In the genomic region with DNA sequence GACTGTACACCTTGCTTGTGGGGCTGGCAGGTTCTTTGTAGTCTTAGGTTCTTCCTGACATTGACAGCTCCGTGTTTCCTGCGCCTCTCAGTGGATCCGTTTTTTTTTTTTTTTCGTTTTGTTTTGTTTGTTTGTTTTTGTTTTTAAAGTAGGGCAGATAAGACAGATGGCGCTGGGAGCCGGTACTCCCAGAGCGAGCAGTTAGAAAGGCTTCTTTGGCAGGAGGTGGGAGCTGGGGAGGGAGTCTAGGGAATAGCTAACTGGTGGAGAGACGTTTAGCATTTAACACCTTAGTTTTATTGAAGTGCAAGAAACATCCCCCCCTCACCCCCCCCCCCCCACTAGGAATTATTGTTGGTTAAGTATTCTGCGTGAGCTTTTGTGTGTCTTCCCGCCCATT, we compare ENCODE assay signal across 8 mouse cellular contexts. TPM values are rescaled to one million over a fixed set of nuclear protein-coding genes. Genes with fewer than 3 reads are reported as not detected.
A peak's percentile ranks its signal among the peaks of the same experiment; 100 is the strongest.
DNase-seq lines count a peak whose midpoint lies in the region; ATAC-seq and TF ChIP-seq lines count a peak whose summit lies in the region.

No protein-coding gene starts in this region.

- H3K9me3 ChIP-seq in kidney, embryonic 15.5 days (replicated peaks) = no peaks in the 10 kb centered on the region
- H3K9me3 ChIP-seq in forebrain, embryonic 16.5 days (ENCODE audit: control insufficient read depth, low read length) = no peaks in the 10 kb centered on the region
- H3K9me3 ChIP-seq in midbrain, embryonic 12.5 days = 0 out of 2 replicates have a peak, but pooled peaks cover 2% of the 10 kb centered on the region

- no peak for DNase-seq in kidney, postnatal 36 days
- no peak for DNase-seq in gastrocnemius, adult 8-10 months (ENCODE audit: low spot score in 2 of 2)
- no peak for DNase-seq in adrenal gland, postnatal 36 days

- H3K9ac ChIP-seq in kidney, embryonic 15.5 days = peak overlapping the region; percentile 68
- H3K9ac ChIP-seq in forebrain, embryonic 16.5 days (replicated peaks; ENCODE audit: low read depth, low read length) = peak overlapping the region; percentile 75
- H3K9ac ChIP-seq in midbrain, embryonic 12.5 days (replicated peaks) = peak overlapping the region; percentile 88

- TF ChIP-seq CTCF in bone marrow macrophage, adult 2 months (IDR thresholded peaks at IDR 0.05; ENCODE audit: low read depth, low read length) = no peak

- no peak for TF ChIP-seq POLR2A in bone marrow macrophage, adult 2 months (IDR thresholded peaks at IDR 0.05; ENCODE audit: borderline replicate concordance, low read depth, low read length)

- H3K4me2 ChIP-seq in kidney, embryonic 15.5 days = peak overlapping the region; percentile 72
- peak overlapping the region; percentile 59 for H3K4me2 ChIP-seq in forebrain, embryonic 16.5 days (ENCODE audit: low read length)
- peak overlapping the region; percentile 70 for H3K4me2 ChIP-seq in midbrain, embryonic 12.5 days (replicated peaks)

- no peaks in the 10 kb centered on the region for H3K36me3 ChIP-seq in kidney, embryonic 15.5 days
- no peaks in the 10 kb centered on the region for H3K36me3 ChIP-seq in forebrain, embryonic 16.5 days (ENCODE audit: control insufficient read depth, insufficient read depth)
- H3K36me3 ChIP-seq in midbrain, embryonic 12.5 days = no peaks in the 10 kb centered on the region

- WGBS in kidney, embryonic 15.5 days = under 1% methylated on average over 10 of the region's 10 CpGs
- WGBS in forebrain, embryonic 16.5 days = 0% methylated on average over 10 of the region's 10 CpGs
- under 1% methylated on average over 10 of the region's 10 CpGs for WGBS in midbrain, embryonic 12.5 days

- peaks cover 21% of the 10 kb centered on the region for H3K4me1 ChIP-seq in kidney, embryonic 15.5 days
- H3K4me1 ChIP-seq in bone marrow macrophage, adult 2 months (ENCODE audit: control insufficient read depth, insufficient read depth, low read length) = peaks cover 3% of the 10 kb centered on the region; the same call in 1 of the 2 replicates
- peaks cover 21% of the 10 kb centered on the region for H3K4me1 ChIP-seq in forebrain, embryonic 16.5 days (replicated peaks; ENCODE audit: control insufficient read depth, insufficient read depth, low read length)
- H3K4me1 ChIP-seq in midbrain, embryonic 12.5 days = peaks cover 21% of the 10 kb centered on the region

- peak overlapping the region; percentile 89 for H3K27ac ChIP-seq in kidney, embryonic 15.5 days
- no peak overlapping the region for H3K27ac ChIP-seq in bone marrow macrophage, adult 2 months (ENCODE audit: insufficient read depth, low read depth, low read length)
- peak overlapping the region; percentile 84 for H3K27ac ChIP-seq in forebrain, embryonic 16.5 days (ENCODE audit: low read length)
- peak overlapping the region; percentile 88 for H3K27ac ChIP-seq in midbrain, embryonic 12.5 days (replicated peaks)

- peak overlapping the region; percentile 71 for H3K4me3 ChIP-seq in kidney, embryonic 15.5 days (replicated peaks)
- peak overlapping the region; percentile 89 for H3K4me3 ChIP-seq in bone marrow macrophage, adult 2 months (ENCODE audit: insufficient read depth, low read length)
- peak overlapping the region; percentile 73 for H3K4me3 ChIP-seq in forebrain, embryonic 16.5 days (replicated peaks; ENCODE audit: low read length)
- peak overlapping the region; percentile 92 for H3K4me3 ChIP-seq in midbrain, embryonic 12.5 days

- ATAC-seq in kidney, embryonic 15.5 days (replicated peaks; ENCODE audit: low FRiP score) = no peak
- peak; percentile 21 for ATAC-seq in forebrain, embryonic 16.5 days
- no peak for ATAC-seq in midbrain, embryonic 12.5 days (ENCODE audit: low FRiP score, low read depth)
- no peak for ATAC-seq in activated CD4-positive, CD25-positive, alpha-beta regulatory T cell, adult 4 months

- H3K27me3 ChIP-seq in kidney, embryonic 15.5 days = no peaks in the 10 kb centered on the region
- H3K27me3 ChIP-seq in forebrain, embryonic 16.5 days (replicated peaks; ENCODE audit: control insufficient read depth, insufficient read depth, low read length) = no peaks in the 10 kb centered on the region
- peaks cover 5% of the 10 kb centered on the region; the same call in 1 of the 2 replicates for H3K27me3 ChIP-seq in midbrain, embryonic 12.5 days

RNA-seq across cellular contexts. Expression of gene Alms1, which starts 0.8 kb away (rescaled TPM):
- polyA plus RNA-seq in kidney, embryonic 15.5 days (2015; fragmentation: Nextera tagmentation; extraction: Ambion mirVana) = 5.3 and 6.1 TPM in 2 replicates
- polyA plus RNA-seq in bone marrow macrophage, adult 2 months (2012; ENCODE audit: insufficient read depth, insufficient read length, missing spikeins) = 2.8 and 2.9 TPM in 2 replicates
- 4.8 and 6.2 TPM in 2 replicates for polyA plus RNA-seq in forebrain, embryonic 16.5 days (2015; fragmentation: Nextera tagmentation; extraction: Ambion mirVana)
- polyA plus RNA-seq in midbrain, embryonic 12.5 days (2016; fragmentation: Nextera tagmentation; extraction: Ambion mirVana) = 10.3 and 11.4 TPM in 2 replicates
- total RNA-seq in gastrocnemius, adult 8-10 months (2022) = under 1 TPM; 0.53 to 0.80 (median 0.66) TPM
- 10 to 100 TPM; 10.1 to 12.0 TPM for total RNA-seq in adrenal gland, postnatal 36 days (2021)
- 1 to 10 TPM; 2.7 to 4.3 TPM for polyA plus RNA-seq in activated CD4-positive, CD25-positive, alpha-beta regulatory T cell, adult 4 months (2017; shearing (Covaris generic))
